Mouse (Mus musculus): ENCODE measurements around the gene Chst14. TPM values are rescaled to one million over a fixed set of nuclear protein-coding genes. Genes with fewer than 3 reads are reported as not detected.
A peak's percentile ranks its signal among the peaks of the same experiment; 100 is the strongest.

Gene Chst14
- 51.3 and 56.0 TPM in 2 replicates for polyA plus RNA-seq (2014; fragmentation: Nextera tagmentation; extraction: Ambion mirVana)

- WGBS: 1% methylated on average over 24 of the region's 47 CpGs
- peak within 1 kb of the TSS; percentile 62 for H3K4me3 ChIP-seq (ENCODE audit: low read depth, low read length)
- no peaks in the 10 kb centered on the region for H3K9me3 ChIP-seq (ENCODE audit: control insufficient read depth, low read length)
- peak within 1 kb of the TSS; percentile 87 for H3K4me2 ChIP-seq (ENCODE audit: low read depth, low read length)
- peak; percentile 91 for DNase-seq (ENCODE audit: low spot score)
- peak within 1 kb of the TSS; percentile 79 for H3K9ac ChIP-seq (ENCODE audit: low read depth, low read length)
- no peaks in the 10 kb centered on the region for H3K27me3 ChIP-seq (replicated peaks; ENCODE audit: control insufficient read depth, insufficient read depth, low read length)
- H3K27ac ChIP-seq (replicated peaks; ENCODE audit: low read depth, low read length): peak within 1 kb of the TSS; percentile 25
- peak; percentile 96 for ATAC-seq (ENCODE audit: low read depth)
- 0 out of 2 replicates have a peak, but pooled peaks cover 17% of the 10 kb centered on the region for H3K36me3 ChIP-seq (ENCODE audit: control insufficient read depth, insufficient read depth, low read length)
- H3K4me1 ChIP-seq (ENCODE audit: control insufficient read depth, insufficient read depth, low read length): peaks cover 25% of the 10 kb centered on the region
Observed at GRCm38 (mm10) chr2:118926361-118926997, at the start of gene Chst14. Chst14 (plus strand) TSS chr2:118926496.

- 86% methylated on average over 4 of the region's 4 CpGs for WGBS
- Histone ChIP-seq H3K27me3 (replicated peaks; ENCODE audit: control insufficient read depth, insufficient read depth, low read length) (peaks cover 14% of the 10 kb centered on the region), H3K9me3 (ENCODE audit: control insufficient read depth, low read length) (no peaks in the 10 kb centered on the region), H3K4me2 (ENCODE audit: low read depth, low read length) (no peak overlapping the region), H3K27ac (replicated peaks; ENCODE audit: low read depth, low read length) (no peak overlapping the region), H3K9ac (ENCODE audit: low read depth, low read length) (no peak overlapping the region), H3K36me3 (ENCODE audit: control insufficient read depth, insufficient read depth, low read length) (peaks cover 33% of the 10 kb centered on the region), H3K4me3 (ENCODE audit: low read depth, low read length) (no peak overlapping the region), H3K4me1 (ENCODE audit: control insufficient read depth, insufficient read depth, low read length) (peaks cover 5% of the 10 kb centered on the region; the same call in 1 of the 2 replicates)
- ATAC-seq (ENCODE audit: low read depth) (no peak), DNase-seq (ENCODE audit: low spot score) (no peak)
Observed at GRCm38 (mm10) chr2:118881019-118881418, 45.3 kb upstream of the Chst14 start.

- DNase-seq (ENCODE audit: low spot score) (no peak), ATAC-seq (ENCODE audit: low read depth) (no peak)
- 67% methylated on average over 5 of the region's 5 CpGs for WGBS
- Histone ChIP-seq H3K9ac (ENCODE audit: low read depth, low read length) (no peak overlapping the region), H3K9me3 (ENCODE audit: control insufficient read depth, low read length) (no peaks in the 10 kb centered on the region), H3K27me3 (replicated peaks; ENCODE audit: control insufficient read depth, insufficient read depth, low read length) (peaks cover 19% of the 10 kb centered on the region), H3K36me3 (ENCODE audit: control insufficient read depth, insufficient read depth, low read length) (peaks cover 25% of the 10 kb centered on the region), H3K4me2 (ENCODE audit: low read depth, low read length) (no peak overlapping the region), H3K4me1 (ENCODE audit: control insufficient read depth, insufficient read depth, low read length) (peaks cover 5% of the 10 kb centered on the region; the same call in 1 of the 2 replicates), H3K27ac (replicated peaks; ENCODE audit: low read depth, low read length) (no peak overlapping the region), H3K4me3 (ENCODE audit: low read depth, low read length) (no peak overlapping the region)
Observed at GRCm38 (mm10) chr2:118881956-118882355, 44.3 kb upstream of the Chst14 start.

- no peak overlapping the region for H3K27ac ChIP-seq (replicated peaks; ENCODE audit: low read depth, low read length)
- peak overlapping the region; percentile 40 for H3K4me3 ChIP-seq (ENCODE audit: low read depth, low read length)
- H3K4me1 ChIP-seq (ENCODE audit: control insufficient read depth, insufficient read depth, low read length): peaks cover 8% of the 10 kb centered on the region; the same call in 1 of the 2 replicates
- ATAC-seq (ENCODE audit: low read depth) (peak; percentile 81), DNase-seq (ENCODE audit: low spot score) (peak; percentile 88)
- peak overlapping the region; percentile 77 for H3K4me2 ChIP-seq (ENCODE audit: low read depth, low read length)
- peak overlapping the region; percentile 59 for H3K9ac ChIP-seq (ENCODE audit: low read depth, low read length)
- H3K36me3 ChIP-seq (ENCODE audit: control insufficient read depth, insufficient read depth, low read length): peaks cover 15% of the 10 kb centered on the region
- no peaks in the 10 kb centered on the region for H3K9me3 ChIP-seq (ENCODE audit: control insufficient read depth, low read length)
- H3K27me3 ChIP-seq (replicated peaks; ENCODE audit: control insufficient read depth, insufficient read depth, low read length): peaks cover 27% of the 10 kb centered on the region
- WGBS: 3% methylated on average over 30 of the region's 32 CpGs
Observed at GRCm38 (mm10) chr2:118882840-118883679, 43.2 kb upstream of the Chst14 start.

- no peak overlapping the region for H3K4me2 ChIP-seq (ENCODE audit: low read depth, low read length)
- no peak overlapping the region for H3K4me3 ChIP-seq (ENCODE audit: low read depth, low read length)
- 65% methylated on average over 13 of the region's 13 CpGs for WGBS
- peaks cover 27% of the 10 kb centered on the region for H3K27me3 ChIP-seq (replicated peaks; ENCODE audit: control insufficient read depth, insufficient read depth, low read length)
- H3K9me3 ChIP-seq (ENCODE audit: control insufficient read depth, low read length): no peaks in the 10 kb centered on the region
- H3K27ac ChIP-seq (replicated peaks; ENCODE audit: low read depth, low read length): no peak overlapping the region
- DNase-seq (ENCODE audit: low spot score): no peak
- peaks cover 8% of the 10 kb centered on the region; the same call in 1 of the 2 replicates for H3K4me1 ChIP-seq (ENCODE audit: control insufficient read depth, insufficient read depth, low read length)
- no peak for ATAC-seq (ENCODE audit: low read depth)
- no peaks in the 10 kb centered on the region for H3K36me3 ChIP-seq (ENCODE audit: control insufficient read depth, insufficient read depth, low read length)
- no peak overlapping the region; the same call in 1 of the 2 replicates for H3K9ac ChIP-seq (ENCODE audit: low read depth, low read length)
Observed at GRCm38 (mm10) chr2:118887440-118887839, 38.9 kb upstream of the Chst14 start.

GRCm38 (mm10) chr2:118887845-118888548, 38.3 kb upstream of the Chst14 start:
- Histone ChIP-seq H3K4me3 (ENCODE audit: low read depth, low read length) (no peak overlapping the region), H3K4me2 (ENCODE audit: low read depth, low read length) (no peak overlapping the region), H3K27me3 (replicated peaks; ENCODE audit: control insufficient read depth, insufficient read depth, low read length) (peaks cover 32% of the 10 kb centered on the region), H3K9ac (ENCODE audit: low read depth, low read length) (no peak overlapping the region; the same call in 1 of the 2 replicates), H3K4me1 (ENCODE audit: control insufficient read depth, insufficient read depth, low read length) (peaks cover 6% of the 10 kb centered on the region; the same call in 1 of the 2 replicates), H3K27ac (replicated peaks; ENCODE audit: low read depth, low read length) (no peak overlapping the region), H3K36me3 (ENCODE audit: control insufficient read depth, insufficient read depth, low read length) (no peaks in the 10 kb centered on the region), H3K9me3 (ENCODE audit: control insufficient read depth, low read length) (no peaks in the 10 kb centered on the region)
- DNase-seq (ENCODE audit: low spot score) (peak; percentile 20), ATAC-seq (ENCODE audit: low read depth) (no peak)
- WGBS: 33% methylated on average over 10 of the region's 14 CpGs

GRCm38 (mm10) chr2:118891173-118891572, 35.1 kb upstream of the Chst14 start:
- Histone ChIP-seq H3K9ac (ENCODE audit: low read depth, low read length) (no peak overlapping the region), H3K4me3 (ENCODE audit: low read depth, low read length) (no peak overlapping the region), H3K36me3 (ENCODE audit: control insufficient read depth, insufficient read depth, low read length) (no peaks in the 10 kb centered on the region), H3K4me1 (ENCODE audit: control insufficient read depth, insufficient read depth, low read length) (peaks cover 7% of the 10 kb centered on the region), H3K27ac (replicated peaks; ENCODE audit: low read depth, low read length) (no peak overlapping the region), H3K27me3 (replicated peaks; ENCODE audit: control insufficient read depth, insufficient read depth, low read length) (peaks cover 39% of the 10 kb centered on the region), H3K9me3 (ENCODE audit: control insufficient read depth, low read length) (no peaks in the 10 kb centered on the region), H3K4me2 (ENCODE audit: low read depth, low read length) (no peak overlapping the region)
- no peak for ATAC-seq (ENCODE audit: low read depth)
- 86% methylated on average over 4 of the region's 4 CpGs for WGBS
- DNase-seq (ENCODE audit: low spot score): no peak

Measured in embryonic facial prominence, embryonic 14.5 days (tissue).